Comparison of ENCODE assay signal across 9 mouse cellular contexts in the genomic region with DNA sequence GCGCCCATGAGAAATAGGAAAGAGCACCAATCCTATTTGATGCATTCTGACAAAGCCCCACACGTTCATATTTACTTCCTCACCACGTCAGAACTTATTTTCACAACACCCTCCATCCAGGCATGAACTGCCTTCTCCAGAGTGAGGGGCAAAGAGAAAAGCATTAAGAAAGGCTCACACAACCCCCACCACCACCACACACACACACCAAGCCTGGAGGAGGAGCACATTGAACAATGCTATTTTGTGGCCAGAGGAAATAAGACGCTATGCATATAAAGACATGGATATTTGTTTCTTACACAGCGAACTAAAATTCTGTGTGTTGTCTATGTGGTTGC.
DNase-seq lines count a peak whose midpoint lies in the region; ATAC-seq and TF ChIP-seq lines count a peak whose summit lies in the region.
"Had no signal": no experiment of that assay in that cellular context is flagged by ENCODE, and none has a peak within 500 bp of the region (broad histone marks: within the 10 kb centered on the region; RNA-seq: fewer than 3 reads in every experiment).

No protein-coding gene starts in this region.

- peak overlapping the region; percentile 76 for H3K27ac ChIP-seq in lung, embryonic 16.5 days (ENCODE audit: low read length)
- H3K27ac ChIP-seq in forebrain, postnatal 0 days (ENCODE audit: low read depth, low read length) = no peak overlapping the region
- peak overlapping the region; percentile 59; the same call in 1 of the 2 replicates for H3K27ac ChIP-seq in limb, embryonic 15.5 days
- no peak overlapping the region for H3K27ac ChIP-seq in neural tube, embryonic 15.5 days (replicated peaks)

- no peaks in the 10 kb centered on the region for H3K36me3 ChIP-seq in lung, embryonic 16.5 days (ENCODE audit: control insufficient read depth, insufficient read depth, low read length)
- no peaks in the 10 kb centered on the region for H3K36me3 ChIP-seq in forebrain, postnatal 0 days (ENCODE audit: insufficient read depth)
- H3K36me3 ChIP-seq in limb, embryonic 15.5 days = no peaks in the 10 kb centered on the region
- no peaks in the 10 kb centered on the region for H3K36me3 ChIP-seq in neural tube, embryonic 15.5 days

- 61% methylated on average over 5 of the region's 5 CpGs for WGBS in lung, embryonic 16.5 days
- whole genome bisulfite sequencing in lung, adult 2 months = 37% methylated on average over 5 of the region's 5 CpGs
- WGBS in forebrain, postnatal 0 days = 62% methylated on average over 5 of the region's 5 CpGs
- 68% methylated on average over 5 of the region's 5 CpGs for WGBS in limb, embryonic 15.5 days
- 79% methylated on average over 5 of the region's 5 CpGs for WGBS in neural tube, embryonic 15.5 days

- H3K9me3 ChIP-seq in lung, embryonic 16.5 days (ENCODE audit: control insufficient read depth, low read length) = no peaks in the 10 kb centered on the region
- H3K9me3 ChIP-seq in forebrain, postnatal 0 days (ENCODE audit: low read length) = no peaks in the 10 kb centered on the region
- H3K9me3 ChIP-seq in limb, embryonic 15.5 days = no peaks in the 10 kb centered on the region
- H3K9me3 ChIP-seq in neural tube, embryonic 15.5 days (replicated peaks) = no peaks in the 10 kb centered on the region

- no peaks in the 10 kb centered on the region for H3K27me3 ChIP-seq in lung, embryonic 16.5 days (ENCODE audit: control insufficient read depth, insufficient read depth, low read depth, low read length)
- no peaks in the 10 kb centered on the region for H3K27me3 ChIP-seq in forebrain, postnatal 0 days (ENCODE audit: insufficient read depth, low read length)
- no peaks in the 10 kb centered on the region for H3K27me3 ChIP-seq in limb, embryonic 15.5 days
- H3K27me3 ChIP-seq in neural tube, embryonic 15.5 days (replicated peaks) = no peaks in the 10 kb centered on the region

- DNase-seq in lung, adult 2 months = no peak
- DNase-seq in forebrain, postnatal 0 days = no peak
- no peak for DNase-seq in adrenal gland, postnatal 10 days
- DNase-seq in right cerebral cortex, adult 18-20 months = no peak
- DNase-seq: cerebellum, adult 8-10 months had no signal

- H3K4me1 ChIP-seq in lung, embryonic 16.5 days (replicated peaks; ENCODE audit: control insufficient read depth, insufficient read depth, low read length) = peaks cover 3% of the 10 kb centered on the region; the same call in 1 of the 2 replicates
- no peaks in the 10 kb centered on the region for H3K4me1 ChIP-seq in lung, adult 2 months (ENCODE audit: control insufficient read depth, insufficient read depth, low read length)
- H3K4me1 ChIP-seq in forebrain, postnatal 0 days (ENCODE audit: insufficient read depth) = no peaks in the 10 kb centered on the region
- peaks cover 11% of the 10 kb centered on the region; the same call in 1 of the 2 replicates for H3K4me1 ChIP-seq in limb, embryonic 15.5 days
- H3K4me1 ChIP-seq in neural tube, embryonic 15.5 days = peaks cover 3% of the 10 kb centered on the region; the same call in 1 of the 2 replicates

- no peak for TF ChIP-seq POLR2A in lung, adult 2 months (IDR thresholded peaks at IDR 0.05; ENCODE audit: borderline replicate concordance, extremely low read depth, low read depth, low read length)

- TF ChIP-seq CTCF in lung, adult 2 months (IDR thresholded peaks at IDR 0.05; ENCODE audit: insufficient read depth, low read length) = no peak
- no peak for TF ChIP-seq CTCF in forebrain, postnatal 0 days (IDR thresholded peaks at IDR 0.05; ENCODE audit: low read depth)

- peak overlapping the region; percentile 54 for H3K4me2 ChIP-seq in lung, embryonic 16.5 days (ENCODE audit: low read depth, low read length)
- H3K4me2 ChIP-seq in forebrain, postnatal 0 days (ENCODE audit: low read depth) = peak overlapping the region; percentile 38; the same call in 1 of the 2 replicates
- H3K4me2 ChIP-seq in limb, embryonic 15.5 days = 0 out of 2 replicates have a peak overlapping the region, but pooled peaks have one; percentile 25
- peak overlapping the region; percentile 36 for H3K4me2 ChIP-seq in neural tube, embryonic 15.5 days

- ATAC-seq in lung, embryonic 16.5 days (ENCODE audit: low read depth) = peak; percentile 28; the same call in 1 of the 2 replicates
- no peak for ATAC-seq in forebrain, postnatal 0 days
- ATAC-seq in limb, embryonic 15.5 days (ENCODE audit: insufficient number of reproducible peaks, low FRiP score, low TSS enrichment, low read depth) = no peak
- ATAC-seq in neural tube, embryonic 15.5 days (ENCODE audit: low FRiP score) = no peak
- ATAC-seq: Patski had no signal

- H3K9ac ChIP-seq in lung, embryonic 16.5 days (ENCODE audit: low read length) = peak overlapping the region; percentile 57
- H3K9ac ChIP-seq in forebrain, postnatal 0 days = no peak overlapping the region
- H3K9ac ChIP-seq in limb, embryonic 15.5 days = no peak overlapping the region
- H3K9ac ChIP-seq in neural tube, embryonic 15.5 days (replicated peaks) = no peak overlapping the region

- peak overlapping the region; percentile 36 for H3K4me3 ChIP-seq in lung, embryonic 16.5 days (ENCODE audit: low read length)
- no peak overlapping the region for H3K4me3 ChIP-seq in lung, adult 2 months (replicated peaks; ENCODE audit: extremely low read depth, low read depth, low read length)
- H3K4me3 ChIP-seq in forebrain, postnatal 0 days (ENCODE audit: low read depth, low read length) = no peak overlapping the region
- H3K4me3 ChIP-seq in limb, embryonic 15.5 days = no peak overlapping the region
- H3K4me3 ChIP-seq in neural tube, embryonic 15.5 days (replicated peaks) = no peak overlapping the region

Comparison
In these comparisons a context has a peak if more than half of its experiments do, and no peak if none do; other contexts are left out.
1. H3K27ac ChIP-seq: peak in lung, embryonic 16.5 days (single experiment) and limb, embryonic 15.5 days (single experiment); none in forebrain, postnatal 0 days (single experiment) and neural tube, embryonic 15.5 days (single experiment).
2. Peak in every context shown above with its lines, with median percentiles within 50 percentile points of each other: H3K4me2 ChIP-seq.